Mouse (Mus musculus): ENCODE measurements around the gene Pop7. TPM values are rescaled to one million over a fixed set of nuclear protein-coding genes. Genes with fewer than 3 reads are reported as not detected.

The Pop7 gene
- polyA plus RNA-seq, 1 experiment, result 53.0 TPM

DNA sequence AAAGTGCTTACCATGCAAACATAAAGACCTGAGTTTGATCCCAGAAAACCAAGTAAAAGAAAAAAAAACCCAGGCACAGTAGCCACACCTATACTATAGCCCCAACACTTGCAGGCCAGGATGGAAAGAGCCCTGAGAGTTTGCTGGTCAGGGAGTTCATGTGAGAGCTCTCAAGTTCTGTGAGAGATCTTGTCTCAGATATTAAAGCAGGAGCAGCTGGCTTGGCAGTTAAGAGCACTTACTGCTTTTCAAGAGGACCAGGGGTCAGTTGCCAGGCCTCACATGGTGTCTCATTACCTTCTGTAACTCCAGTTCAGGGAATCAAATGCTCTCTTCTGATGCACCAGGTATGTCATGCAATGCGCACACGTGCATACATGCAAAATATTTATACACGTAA is 32.4 kb upstream of the Pop7 start:
- Histone ChIP-seq H3ac (ENCODE audit: control insufficient read depth, insufficient read length) (no peak overlapping the region), H3K27me3 (ENCODE audit: control insufficient read depth, insufficient read depth, insufficient read length) (peaks cover 5% of the 10 kb centered on the region), H3K79me2 (ENCODE audit: control insufficient read depth, insufficient read depth) (peaks cover 32% of the 10 kb centered on the region), H3K4me3 (no peak overlapping the region), H3K36me3 (ENCODE audit: control insufficient read depth, insufficient read depth) (no peaks in the 10 kb centered on the region), H3K4me2 (ENCODE audit: low read depth) (no peak overlapping the region)
- TF ChIP-seq TCF3 (IDR thresholded peaks at IDR 0.05; ENCODE audit: insufficient read length, low read depth) (no peak), CEBPB (IDR thresholded peaks at IDR 0.05; ENCODE audit: insufficient read depth, poor library complexity, severe bottlenecking) (no peak)

DNA sequence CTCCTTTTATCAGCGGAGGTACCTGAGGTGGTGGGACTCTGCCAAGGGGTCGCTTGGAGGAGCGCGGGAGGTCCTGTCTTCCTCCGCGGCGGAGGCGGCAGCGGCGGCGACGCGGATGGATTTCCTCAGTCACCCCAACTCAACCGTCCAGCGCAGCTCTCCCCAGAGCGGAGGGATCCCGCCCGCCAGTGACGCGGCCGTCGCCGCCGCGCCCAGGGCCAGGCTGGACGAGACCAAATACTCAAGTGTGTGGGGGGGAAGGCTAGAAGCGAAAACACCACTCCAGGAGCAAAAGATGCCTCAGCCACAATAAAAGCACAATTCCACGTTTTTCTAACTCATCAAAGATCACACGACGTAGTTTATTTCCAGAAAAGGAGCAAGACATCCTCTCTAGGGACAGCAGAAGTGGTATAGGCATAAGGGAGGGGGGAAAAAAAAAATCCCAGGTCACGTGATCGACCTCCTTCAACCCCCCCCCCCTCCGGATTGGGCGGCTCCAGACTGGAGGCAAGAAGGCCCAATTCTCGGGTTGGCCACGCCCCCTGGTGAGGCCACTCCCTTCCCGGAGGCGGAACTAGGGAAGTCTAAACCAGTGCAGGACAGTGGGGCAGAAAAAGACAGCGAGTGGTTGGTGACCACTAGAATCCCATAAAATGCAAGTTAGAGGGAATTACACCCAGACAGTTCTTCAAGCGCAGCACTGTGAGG is 31.0 kb upstream of the Pop7 start, which contains the start of the genes Epo and Gnb2:
TSS of gene Epo (minus strand) at position 126 of the 711 bp plus-strand sequence.
TSS of gene Gnb2 (minus strand) at position 394 of the 711 bp plus-strand sequence.
- TF ChIP-seq SRF (IDR thresholded peaks at IDR 0.05; ENCODE audit: control insufficient read depth, insufficient read length, low read depth) (no peak), REST (IDR thresholded peaks at IDR 0.05; ENCODE audit: insufficient read depth, insufficient read length) (no peak), E2F4 (IDR thresholded peaks at IDR 0.05; ENCODE audit: insufficient read depth) (peak; percentile 61), POLR2AphosphoS2 (IDR thresholded peaks at IDR 0.05; ENCODE audit: insufficient read length, low read depth) (peak; percentile 91), CEBPB (IDR thresholded peaks at IDR 0.05; ENCODE audit: insufficient read depth, poor library complexity, severe bottlenecking) (no peak), TCF12 (IDR thresholded peaks at IDR 0.05; ENCODE audit: insufficient read depth, poor library complexity, severe bottlenecking) (no peak), TCF3 (IDR thresholded peaks at IDR 0.05; ENCODE audit: insufficient read length, low read depth) (no peak), MYOD1 (IDR thresholded peaks at IDR 0.05; ENCODE audit: control insufficient read depth in 1 of 3, insufficient read length in 2 of 3, low read depth in 2 of 3) (peak in 1 of 3 experiments; percentile 40), POLR2A (IDR thresholded peaks at IDR 0.05; ENCODE audit: insufficient read length, low read depth) (peak; percentile 94), USF1 (IDR thresholded peaks at IDR 0.05; ENCODE audit: low read depth) (peak; percentile 91), MYOG (IDR thresholded peaks at IDR 0.05; ENCODE audit: control insufficient read depth in 1 of 3, insufficient read depth in 1 of 3, insufficient read length in 2 of 3, low read depth in 2 of 3) (peak in 1 of 3 experiments; percentile 60), MAX (IDR thresholded peaks at IDR 0.05; ENCODE audit: low read depth) (no peak)
- peak within 1 kb of the TSS; percentile 15 for H3ac ChIP-seq (ENCODE audit: control insufficient read depth, insufficient read length)
- H3K4me2 ChIP-seq (ENCODE audit: low read depth), result peak within 1 kb of the TSS; percentile 88
- H3K27me3 ChIP-seq (ENCODE audit: control insufficient read depth, insufficient read depth, insufficient read length), result peaks cover 2% of the 10 kb centered on the region
- peak within 1 kb of the TSS; percentile 100 for H3K4me3 ChIP-seq
- H3K36me3 ChIP-seq (ENCODE audit: control insufficient read depth, insufficient read depth), result no peaks in the 10 kb centered on the region
- peaks cover 34% of the 10 kb centered on the region for H3K79me2 ChIP-seq (ENCODE audit: control insufficient read depth, insufficient read depth)

DNA sequence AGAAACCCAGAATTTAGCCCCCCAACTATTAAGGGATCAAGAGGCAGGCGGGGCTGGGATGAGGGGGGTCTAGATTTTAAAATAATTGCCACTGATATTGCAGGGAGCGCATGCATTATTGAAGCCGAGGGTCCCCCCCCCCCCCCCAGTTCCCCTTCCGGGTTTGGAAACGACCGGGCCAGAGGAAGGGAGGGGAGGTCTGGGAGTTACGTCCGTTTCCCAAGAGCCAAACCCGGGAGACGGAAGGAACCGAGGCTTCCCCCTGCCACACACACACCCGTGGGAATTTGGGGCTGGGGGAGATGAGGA is 30.4 kb upstream of the Pop7 start:
- H3K4me2 ChIP-seq (ENCODE audit: low read depth), result peak overlapping the region; percentile 88
- H3K27me3 ChIP-seq (ENCODE audit: control insufficient read depth, insufficient read depth, insufficient read length), result no peaks in the 10 kb centered on the region
- peak overlapping the region; percentile 100 for H3K4me3 ChIP-seq
- TF ChIP-seq TCF3 (IDR thresholded peaks at IDR 0.05; ENCODE audit: insufficient read length, low read depth) (no peak), USF1 (IDR thresholded peaks at IDR 0.05; ENCODE audit: low read depth) (no peak), POLR2A (IDR thresholded peaks at IDR 0.05; ENCODE audit: insufficient read length, low read depth) (no peak), CEBPB (IDR thresholded peaks at IDR 0.05; ENCODE audit: insufficient read depth, poor library complexity, severe bottlenecking) (no peak), MYOD1 (IDR thresholded peaks at IDR 0.05; ENCODE audit: control insufficient read depth in 1 of 3, insufficient read length in 2 of 3, low read depth in 2 of 3) (no peak), REST (IDR thresholded peaks at IDR 0.05; ENCODE audit: insufficient read depth, insufficient read length) (no peak)
- H3K36me3 ChIP-seq (ENCODE audit: control insufficient read depth, insufficient read depth), result no peaks in the 10 kb centered on the region
- H3K79me2 ChIP-seq (ENCODE audit: control insufficient read depth, insufficient read depth), result peaks cover 34% of the 10 kb centered on the region
- H3ac ChIP-seq (ENCODE audit: control insufficient read depth, insufficient read length), result peak overlapping the region; percentile 15

DNA sequence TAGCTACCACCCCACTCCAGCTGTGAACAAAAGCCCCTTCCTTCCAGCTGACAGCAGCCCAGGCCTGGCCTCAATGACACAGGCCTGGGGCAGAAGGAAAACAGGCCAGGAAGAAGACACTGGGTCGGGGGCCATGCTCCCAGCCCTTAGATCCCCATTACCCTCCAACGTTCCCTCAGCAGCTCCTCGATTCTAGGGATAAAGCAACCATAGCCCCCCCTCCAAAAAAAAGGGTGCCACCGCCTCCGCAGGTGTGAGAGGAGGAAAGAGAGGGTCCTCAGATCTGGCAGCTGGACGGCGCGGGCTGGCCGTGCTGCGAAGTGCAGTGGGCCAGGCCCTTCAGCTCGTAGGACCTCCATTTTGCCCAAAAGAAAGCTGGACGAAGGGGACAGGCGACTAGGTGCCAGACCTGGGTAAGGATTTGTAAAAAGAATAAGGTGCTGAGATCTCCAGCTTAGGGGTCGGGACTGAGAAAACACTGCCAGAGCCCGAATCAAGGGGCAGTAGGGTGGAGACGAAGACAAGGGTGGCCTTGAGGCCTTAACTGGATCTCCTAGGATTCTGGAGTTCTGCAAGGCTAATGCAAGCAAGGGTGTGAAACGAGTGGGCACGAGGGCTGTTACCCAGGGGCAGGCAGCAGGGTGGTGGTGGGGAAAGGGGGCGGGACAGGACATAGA is 30.0 kb upstream of the Pop7 start:
- Histone ChIP-seq H3K79me2 (ENCODE audit: control insufficient read depth, insufficient read depth) (peaks cover 34% of the 10 kb centered on the region), H3ac (ENCODE audit: control insufficient read depth, insufficient read length) (peak overlapping the region; percentile 15)
- no peak for TF ChIP-seq TCF3 (IDR thresholded peaks at IDR 0.05; ENCODE audit: insufficient read length, low read depth)
- no peak for TF ChIP-seq POLR2A (IDR thresholded peaks at IDR 0.05; ENCODE audit: insufficient read length, low read depth)
- TF ChIP-seq USF1 (IDR thresholded peaks at IDR 0.05; ENCODE audit: low read depth), result no peak
- no peak for TF ChIP-seq E2F4 (IDR thresholded peaks at IDR 0.05; ENCODE audit: insufficient read depth)
- TF ChIP-seq POLR2AphosphoS2 (IDR thresholded peaks at IDR 0.05; ENCODE audit: insufficient read length, low read depth), result no peak
- no peak for TF ChIP-seq TCF12 (IDR thresholded peaks at IDR 0.05; ENCODE audit: insufficient read depth, poor library complexity, severe bottlenecking)

DNA sequence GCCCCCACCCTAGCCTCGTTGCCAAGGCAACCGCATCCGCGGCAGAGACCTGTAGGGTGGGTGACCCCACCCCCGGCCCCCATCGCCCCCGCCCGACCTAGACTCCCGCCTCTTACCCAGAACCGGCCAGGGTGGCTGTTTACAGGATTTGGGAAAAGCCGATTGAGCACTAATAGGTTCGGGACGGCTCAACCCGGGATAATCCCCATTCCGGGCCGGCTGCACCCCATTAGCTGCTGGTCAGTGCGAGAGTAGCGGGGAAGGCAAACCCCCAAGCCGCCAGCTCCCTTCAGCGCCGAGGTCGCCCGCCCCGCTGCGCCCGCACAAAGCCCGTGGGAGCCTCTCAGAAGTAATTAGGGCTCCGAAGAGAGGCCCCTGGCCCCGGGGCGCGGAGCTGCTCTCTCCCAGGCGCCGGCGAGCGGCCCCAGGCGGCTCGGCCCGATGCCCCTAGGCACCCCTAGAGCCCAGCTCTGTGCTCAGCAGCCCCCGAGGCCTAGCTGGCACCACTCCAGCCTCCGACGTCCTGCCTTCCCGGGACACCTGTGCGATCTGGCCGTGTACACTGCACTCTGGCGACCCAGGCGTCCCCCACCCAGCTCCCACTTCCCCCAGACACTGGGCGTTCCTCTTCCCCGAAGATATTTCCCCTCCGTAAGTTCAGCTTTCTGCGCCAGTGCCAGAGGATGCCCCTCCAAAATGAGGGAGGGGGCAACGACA is 29.3 kb upstream of the Pop7 start:
- H3K79me2 ChIP-seq (ENCODE audit: control insufficient read depth, insufficient read depth), result peaks cover 34% of the 10 kb centered on the region
- peak overlapping the region; percentile 100 for H3K4me3 ChIP-seq
- H3K4me2 ChIP-seq (ENCODE audit: low read depth), result peak overlapping the region; percentile 88
- H3K27me3 ChIP-seq (ENCODE audit: control insufficient read depth, insufficient read depth, insufficient read length), result no peaks in the 10 kb centered on the region
- no peaks in the 10 kb centered on the region for H3K36me3 ChIP-seq (ENCODE audit: control insufficient read depth, insufficient read depth)
- TF ChIP-seq MYOG (IDR thresholded peaks at IDR 0.05; ENCODE audit: control insufficient read depth in 1 of 3, insufficient read depth in 1 of 3, insufficient read length in 2 of 3, low read depth in 2 of 3) (peak in 1 of 3 experiments; percentile 20), MYOD1 (IDR thresholded peaks at IDR 0.05; ENCODE audit: control insufficient read depth in 1 of 3, insufficient read length in 2 of 3, low read depth in 2 of 3) (no peak), POLR2A (IDR thresholded peaks at IDR 0.05; ENCODE audit: insufficient read length, low read depth) (peak; percentile 26), E2F4 (IDR thresholded peaks at IDR 0.05; ENCODE audit: insufficient read depth) (no peak)
- H3ac ChIP-seq (ENCODE audit: control insufficient read depth, insufficient read length), result peak overlapping the region; percentile 15

More for the DNA sequence above, 30.0 kb upstream of the Pop7 start:
- H3K4me3 ChIP-seq, result peak overlapping the region; percentile 100
- no peaks in the 10 kb centered on the region for H3K27me3 ChIP-seq (ENCODE audit: control insufficient read depth, insufficient read depth, insufficient read length)
- peak overlapping the region; percentile 88 for H3K4me2 ChIP-seq (ENCODE audit: low read depth)
- H3K36me3 ChIP-seq (ENCODE audit: control insufficient read depth, insufficient read depth), result no peaks in the 10 kb centered on the region
